Mouse (Mus musculus): ENCODE data around the gene Crot. TPM values are rescaled to one million over a fixed set of nuclear protein-coding genes. Genes with fewer than 3 reads are reported as not detected.

The Crot gene
- total and polyA plus RNA-seq, 3 experiments: 9.4 to 148 (median 9.8) TPM

Other genes with a start within 250 kb of the Crot start
- not detected in 2 replicates for gene Abcb1b, start 199.2 kb downstream of the Crot start, total RNA-seq (2012; rRNA removed)
- not detected for gene Abcb1b, start 199.2 kb downstream of the Crot start, polyA plus RNA-seq (2012; ENCODE audit: insufficient read depth in 1 of 2, insufficient read length in 2 of 2, low read depth in 1 of 2, low replicate concordance in 2 of 2, missing spikeins in 1 of 2)
- gene Abcb4, start 103.6 kb downstream of the Crot start, total RNA-seq (2012; rRNA removed): 95.2 and 107 TPM in 2 replicates
- gene Abcb4, start 103.6 kb downstream of the Crot start, polyA plus RNA-seq (2012; ENCODE audit: insufficient read depth in 1 of 2, insufficient read length in 2 of 2, low read depth in 1 of 2, low replicate concordance in 2 of 2, missing spikeins in 1 of 2): 10 to 100 TPM in 1 of 2 experiments, not detected in 1; 86.0 TPM
- gene Tmem243, start 103.3 kb upstream of the Crot start, total RNA-seq (2012; rRNA removed): 3.5 and 5.1 TPM in 2 replicates
- 10 to 100 TPM in 1 of 2 experiments, not detected in 1; 14.9 TPM for gene Tmem243, start 103.3 kb upstream of the Crot start, polyA plus RNA-seq (2012; ENCODE audit: insufficient read depth in 1 of 2, insufficient read length in 2 of 2, low read depth in 1 of 2, low replicate concordance in 2 of 2, missing spikeins in 1 of 2)
- gene Dmtf1, start 164.5 kb upstream of the Crot start, total RNA-seq (2012; rRNA removed): 18.7 and 19.7 TPM in 2 replicates
- gene Dmtf1, start 164.5 kb upstream of the Crot start, polyA plus RNA-seq (2012; ENCODE audit: insufficient read depth in 1 of 2, insufficient read length in 2 of 2, low read depth in 1 of 2, low replicate concordance in 2 of 2, missing spikeins in 1 of 2): 10 to 100 TPM; 22.0 to 78.4 TPM

Measured in MEL (cell line).